Mouse (Mus musculus) right cerebral cortex, postnatal 36 days (tissue): ENCODE measurements at regions not wholly inside any gene's neighbourhood (a gene's known extent, or its start where the extent isn't known, plus 50 kb on each side); places are given as distances from the start of the nearest gene placed in this dataset.

ENCODE experiments used
- DNase-seq, 2 experiments: peaks; one replicate each; pipeline ENCODE4 v3.0.0; 2022; ENCODE audit warnings: low spot score in 2 of 2, mixed read lengths in 1 of 2

DNA sequence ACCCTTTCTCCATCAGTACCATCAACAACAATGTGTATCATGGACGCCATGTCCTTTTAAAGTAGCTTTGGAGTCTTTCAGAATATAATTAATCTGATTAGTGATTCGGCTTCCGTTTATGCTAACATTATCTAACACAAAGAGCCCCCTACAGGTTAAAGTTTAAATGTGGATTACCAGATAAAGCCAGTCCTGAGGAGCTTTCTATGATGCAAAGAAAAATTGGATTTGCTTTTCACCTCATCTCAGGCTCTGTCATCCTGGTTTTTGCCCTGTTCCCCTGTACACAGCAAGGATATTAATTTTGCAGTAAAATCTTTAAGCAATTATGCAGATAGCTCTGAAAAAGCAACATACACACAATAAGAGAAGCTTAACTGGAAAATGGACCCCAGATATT is 412.7 kb upstream of the Tbc1d2b start:
- no peak for DNase-seq

- DNase-seq, result no peak
Observed at GRCm38 (mm10) chr9:90690066-90690465, 419.5 kb upstream of the Tbc1d2b start.

DNA sequence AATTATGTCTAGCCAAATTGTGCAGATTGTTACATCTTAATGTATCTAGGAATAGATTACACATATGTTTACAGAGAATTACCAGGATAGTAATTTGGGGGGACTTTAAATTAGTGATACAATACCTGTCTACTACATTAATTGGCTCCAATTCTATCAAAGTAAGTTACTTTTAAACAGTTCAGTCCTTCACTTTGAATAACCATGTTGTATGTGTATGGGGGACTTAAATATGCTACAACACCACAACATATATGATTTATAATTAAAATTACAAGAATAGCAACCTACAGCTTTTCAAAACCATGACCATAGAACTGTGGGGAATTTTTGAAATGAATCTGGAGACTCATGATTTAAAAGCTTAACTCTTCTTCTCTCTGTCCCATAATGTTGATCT is 420.5 kb upstream of the Tbc1d2b start:
- DNase-seq, result no peak

- DNase-seq, result no peak
Observed at GRCm38 (mm10) chr9:90691676-90692661, 421.4 kb upstream of the Tbc1d2b start.

DNA sequence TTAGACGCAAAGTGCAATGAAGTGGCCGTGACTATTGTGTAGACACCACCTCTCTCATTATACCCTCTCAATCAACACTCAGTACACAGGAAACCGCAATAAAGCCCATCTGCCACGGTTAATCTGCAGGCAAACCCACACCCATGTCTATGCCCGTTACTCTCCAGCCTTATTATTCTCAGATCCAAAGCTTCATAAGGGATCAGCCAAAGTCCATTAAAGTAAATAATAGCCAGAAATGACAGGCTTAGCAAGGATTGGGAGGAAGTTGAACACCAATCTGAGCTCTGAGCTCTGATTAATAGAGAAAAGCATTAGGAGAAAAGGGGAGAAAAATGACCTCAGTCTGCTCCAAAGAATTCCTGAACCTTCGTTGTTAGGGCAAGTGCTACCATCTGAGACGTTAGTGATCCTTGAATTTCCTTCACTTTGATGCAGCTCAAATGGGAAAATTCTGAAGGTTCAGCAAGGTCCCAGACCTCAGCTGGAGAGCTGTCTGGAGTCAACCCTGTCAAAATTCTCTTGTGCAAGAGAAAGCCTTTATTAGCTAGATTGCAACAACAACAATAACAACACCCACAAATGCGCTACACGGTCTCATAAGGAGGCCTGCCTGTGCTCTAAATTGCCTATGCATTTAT is 422.5 kb upstream of the Tbc1d2b start:
- no peak for DNase-seq

GRCm38 (mm10) chr9:90694051-90694645 is 423.5 kb upstream of the Tbc1d2b start:
- DNase-seq, result no peak

GRCm38 (mm10) chr9:90695693-90696092 is 425.1 kb upstream of the Tbc1d2b start:
- no peak for DNase-seq

GRCm38 (mm10) chr9:90697279-90698000 is 426.8 kb upstream of the Tbc1d2b start:
- DNase-seq, result no peak

DNA sequence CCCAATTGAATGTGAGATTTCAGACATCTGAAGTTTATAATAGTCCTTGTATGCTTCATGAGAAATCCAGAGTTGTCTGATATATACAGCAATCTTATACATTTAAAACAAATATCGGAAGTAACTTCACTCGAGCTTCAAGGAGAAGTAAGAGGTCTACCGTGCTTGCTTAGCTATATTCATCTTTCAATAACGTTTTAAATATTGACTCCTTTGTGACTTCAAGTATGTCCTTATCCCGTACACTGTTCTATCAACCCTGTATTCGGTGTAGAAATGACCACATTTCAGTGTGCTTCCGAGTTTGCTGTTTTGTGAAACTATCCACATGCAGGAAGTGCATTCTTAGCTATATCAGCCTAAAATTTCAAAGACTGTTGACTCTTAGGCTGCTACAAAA is 427.8 kb upstream of the Tbc1d2b start:
- no peak for DNase-seq

GRCm38 (mm10) chr9:90699064-90699463 is 428.5 kb upstream of the Tbc1d2b start:
- no peak for DNase-seq

DNA sequence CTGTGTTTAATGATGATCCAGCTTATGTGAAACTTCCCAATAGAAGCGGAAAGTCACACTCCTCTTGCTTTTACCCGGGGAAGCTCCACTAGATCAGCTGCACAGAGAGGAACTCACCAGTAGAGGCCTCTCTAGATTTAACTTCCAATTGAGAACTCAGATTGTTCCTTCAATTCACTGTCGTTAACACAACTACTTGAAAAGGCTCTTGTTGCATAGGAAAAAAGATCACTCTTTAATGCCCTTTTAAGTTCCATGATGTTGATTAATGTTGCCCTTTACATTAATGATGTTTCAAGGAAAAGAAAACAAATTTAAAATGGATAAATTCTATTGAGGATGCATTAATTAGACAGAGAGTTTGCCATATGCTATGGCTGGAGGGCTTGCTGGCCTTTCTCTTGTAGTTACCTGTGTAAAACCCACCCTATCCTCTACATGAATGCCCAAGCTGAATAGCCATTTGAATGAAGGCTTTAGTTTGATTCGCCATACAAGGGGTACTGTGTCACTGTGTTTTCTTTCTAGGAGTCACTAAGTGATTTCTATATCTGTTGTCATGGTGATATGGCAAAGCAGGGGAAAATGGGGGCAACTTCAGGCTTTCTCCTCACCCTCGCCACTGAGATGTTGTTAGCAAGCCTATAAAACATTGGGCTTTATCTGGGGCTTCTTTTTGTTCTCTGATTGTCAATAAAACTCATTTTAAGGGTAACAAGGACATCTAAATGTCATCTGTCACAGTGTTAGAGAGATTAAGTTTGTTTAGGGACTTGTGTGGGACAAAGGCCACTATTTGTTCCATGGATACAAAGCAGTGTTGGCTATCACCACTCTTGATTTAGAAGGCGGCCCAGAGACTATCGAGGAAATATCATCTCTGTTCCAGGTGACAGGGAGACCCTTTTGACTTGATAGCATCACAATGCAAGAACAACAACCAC is 429.9 kb upstream of the Tbc1d2b start:
- DNase-seq, result no peak

DNA sequence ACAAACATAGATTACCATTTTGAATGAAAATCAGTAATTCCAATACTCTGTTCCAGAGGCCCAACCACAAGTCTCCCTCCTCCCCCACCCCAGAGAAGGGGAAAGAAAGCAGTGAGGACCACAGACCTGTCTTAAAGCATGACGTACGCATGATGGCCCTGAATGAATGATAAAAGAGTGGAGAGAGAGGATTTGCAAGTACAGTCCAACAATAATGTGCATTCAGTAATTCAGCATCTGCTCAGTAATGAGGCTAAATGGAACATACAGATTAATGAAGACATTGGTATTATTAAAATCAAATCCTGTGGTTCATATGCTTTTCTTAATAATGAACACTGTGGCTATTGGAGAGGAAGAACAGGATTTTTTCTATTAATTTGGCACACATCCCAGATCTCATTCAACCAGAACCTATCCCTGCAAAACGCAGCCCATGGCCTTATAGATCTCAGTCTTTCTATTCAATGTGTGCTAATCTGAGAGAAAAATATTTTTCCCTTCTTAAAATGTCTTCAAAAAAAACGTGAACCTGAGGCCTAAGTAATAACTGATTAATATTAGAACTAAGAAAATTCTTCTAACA is 430.7 kb upstream of the Tbc1d2b start:
- DNase-seq, result no peak

GRCm38 (mm10) chr9:90713685-90714084 is 443.1 kb upstream of the Tbc1d2b start:
- no peak for DNase-seq

DNA sequence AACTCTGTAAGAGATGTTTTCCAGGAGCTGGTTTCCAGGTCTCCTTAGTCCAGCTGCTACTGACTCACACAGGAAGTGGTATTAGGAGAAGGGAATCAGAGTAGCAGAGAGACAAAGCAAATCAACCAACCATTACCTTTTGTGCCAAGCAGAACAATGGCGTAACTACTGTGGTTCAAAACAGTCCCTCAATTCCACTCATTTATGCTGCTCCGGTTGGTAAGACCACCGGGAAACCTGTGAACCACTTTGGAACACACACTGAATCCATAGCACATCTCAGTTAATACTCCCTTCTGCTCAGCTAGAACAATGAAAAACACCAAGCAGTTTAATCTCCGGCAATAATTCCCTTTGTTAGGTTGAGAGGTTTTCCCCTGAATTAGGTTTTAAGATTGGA is 460.8 kb upstream of the Tbc1d2b start:
- no peak for DNase-seq

DNA sequence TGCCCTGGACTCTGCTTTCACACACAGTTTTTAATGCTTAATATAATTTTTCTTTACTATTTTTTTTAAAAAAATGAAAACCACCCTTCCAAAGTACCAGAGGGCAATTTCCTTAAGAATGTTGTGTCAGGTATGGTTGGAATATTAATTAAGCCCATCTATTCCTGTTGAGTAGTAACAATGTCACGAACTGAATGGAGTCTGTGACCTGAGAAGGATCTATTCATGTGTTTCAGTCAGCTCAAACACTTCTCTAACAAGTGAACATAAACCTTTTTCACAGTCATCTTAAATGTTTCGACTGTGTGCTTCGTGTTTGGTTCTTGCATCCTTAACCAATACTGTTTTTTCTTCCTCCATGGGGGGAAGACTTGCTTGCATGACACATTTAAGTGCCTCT is 486.6 kb upstream of the Tbc1d2b start:
- no peak for DNase-seq

- DNase-seq, result no peak
Observed at GRCm38 (mm10) chr9:90774296-90774695, 503.7 kb upstream of the Tbc1d2b start.

- no peak for DNase-seq
Observed at GRCm38 (mm10) chr9:90789545-90789944, 518.9 kb upstream of the Tbc1d2b start.

- no peak for DNase-seq
Observed at GRCm38 (mm10) chr9:90791871-90792270, 521.3 kb upstream of the Tbc1d2b start.

GRCm38 (mm10) chr9:90816844-90817243 is 545.4 kb upstream of the Zic4 start:
- no peak for DNase-seq

GRCm38 (mm10) chr9:90823574-90824280 is 538.5 kb upstream of the Zic4 start:
- no peak for DNase-seq
